9 mouse cellular contexts compared by ENCODE assay signal in genomic region chr4:136430609-136431375, GRCm38 (mm10). TPM values are rescaled to one million over a fixed set of nuclear protein-coding genes. Genes with fewer than 3 reads are reported as not detected.
DNase-seq lines count a peak whose midpoint lies in the region; ATAC-seq and TF ChIP-seq lines count a peak whose summit lies in the region.
"Had no signal": no experiment of that assay in that cellular context is flagged by ENCODE, and none has a peak within 500 bp of the region (broad histone marks: within the 10 kb centered on the region; RNA-seq: fewer than 3 reads in every experiment).

No protein-coding gene starts in this region.

- no peaks in the 10 kb centered on the region for H3K36me3 ChIP-seq in kidney, embryonic 15.5 days
- H3K36me3 ChIP-seq in forebrain, embryonic 13.5 days (ENCODE audit: poor library complexity, severe bottlenecking): no peaks in the 10 kb centered on the region
- H3K36me3 ChIP-seq in hindbrain, embryonic 13.5 days: no peaks in the 10 kb centered on the region

- no peak overlapping the region for H3K4me3 ChIP-seq in kidney, embryonic 15.5 days (replicated peaks)
- no peak overlapping the region for H3K4me3 ChIP-seq in forebrain, embryonic 13.5 days
- H3K4me3 ChIP-seq in hindbrain, embryonic 13.5 days: no peak overlapping the region

- peak; percentile 43; the same call in 1 of the 2 replicates for ATAC-seq in kidney, embryonic 15.5 days (replicated peaks; ENCODE audit: low FRiP score)
- ATAC-seq in forebrain, embryonic 13.5 days: peak; percentile 45; the same call in 1 of the 2 replicates
- ATAC-seq in hindbrain, embryonic 13.5 days (ENCODE audit: low FRiP score): no peak
- ATAC-seq in inflammation-experienced regulatory T-cells, adult 6 months: no peak

- H3K9ac ChIP-seq in kidney, embryonic 15.5 days: no peak overlapping the region
- H3K9ac ChIP-seq in forebrain, embryonic 13.5 days: no peak overlapping the region; the same call in 1 of the 2 replicates
- no peak overlapping the region for H3K9ac ChIP-seq in hindbrain, embryonic 13.5 days

- no peak for TF ChIP-seq CTCF in brain, embryonic 14.5 days (IDR thresholded peaks at IDR 0.05; ENCODE audit: borderline replicate concordance, extremely low read depth, insufficient read depth, insufficient read length)

- WGBS in kidney, embryonic 15.5 days: 53% methylated on average over 11 of the region's 11 CpGs
- WGBS in forebrain, embryonic 13.5 days: 30% methylated on average over 10 of the region's 11 CpGs
- WGBS in hindbrain, embryonic 13.5 days: 25% methylated on average over 10 of the region's 11 CpGs

- no peak overlapping the region; the same call in 1 of the 2 replicates for H3K4me2 ChIP-seq in kidney, embryonic 15.5 days
- H3K4me2 ChIP-seq in forebrain, embryonic 13.5 days: no peak overlapping the region
- no peak overlapping the region for H3K4me2 ChIP-seq in hindbrain, embryonic 13.5 days

- peaks cover 11% of the 10 kb centered on the region for H3K4me1 ChIP-seq in kidney, embryonic 15.5 days
- H3K4me1 ChIP-seq in forebrain, embryonic 13.5 days: peaks cover 14% of the 10 kb centered on the region
- H3K4me1 ChIP-seq in hindbrain, embryonic 13.5 days (replicated peaks): peaks cover 13% of the 10 kb centered on the region

- peaks cover 14% of the 10 kb centered on the region for H3K27me3 ChIP-seq in kidney, embryonic 15.5 days
- H3K27me3 ChIP-seq in forebrain, embryonic 13.5 days: peaks cover 6% of the 10 kb centered on the region; the same call in 1 of the 2 replicates
- peaks cover 26% of the 10 kb centered on the region for H3K27me3 ChIP-seq in hindbrain, embryonic 13.5 days

- no peaks in the 10 kb centered on the region for H3K9me3 ChIP-seq in kidney, embryonic 15.5 days (replicated peaks)
- H3K9me3 ChIP-seq in forebrain, embryonic 13.5 days (replicated peaks): no peaks in the 10 kb centered on the region
- no peaks in the 10 kb centered on the region for H3K9me3 ChIP-seq in hindbrain, embryonic 13.5 days

- no peak overlapping the region for H3K27ac ChIP-seq in kidney, embryonic 15.5 days
- no peak overlapping the region for H3K27ac ChIP-seq in forebrain, embryonic 13.5 days
- H3K27ac ChIP-seq in hindbrain, embryonic 13.5 days: 0 out of 2 replicates have a peak overlapping the region, but pooled peaks have one; percentile 12

- no peak for DNase-seq in kidney, postnatal 14 days
- peak; percentile 47 for DNase-seq in brain, embryonic 14.5 days (ENCODE audit: low read depth)
- DNase-seq in adrenal gland, adult 8-10 months: no peak
- no peak for DNase-seq in layer of hippocampus, postnatal 36 days

- TF ChIP-seq POLR2A in brain, embryonic 14.5 days (IDR thresholded peaks at IDR 0.05; ENCODE audit: borderline replicate concordance, extremely low read depth, insufficient read depth, insufficient read length, poor library complexity, severe bottlenecking): no peak

RNA-seq across cellular contexts. Expression of gene Htr1d, which starts 7.5 kb away (rescaled TPM):
- 0.21 and 0.44 TPM in 2 replicates for polyA plus RNA-seq in kidney, embryonic 15.5 days (2015; fragmentation: Nextera tagmentation; extraction: Ambion mirVana)
- 0.15 and 0.45 TPM in 2 replicates for polyA plus RNA-seq in brain, embryonic 14.5 days (2012; rRNA removed)
- 0.37 and 0.38 TPM in 2 replicates for polyA plus RNA-seq in forebrain, embryonic 13.5 days (2015; fragmentation: Nextera tagmentation; extraction: Ambion mirVana)
- 0.55 and 1.1 TPM in 2 replicates for polyA plus RNA-seq in hindbrain, embryonic 13.5 days (2015; fragmentation: Nextera tagmentation; extraction: Ambion mirVana)
- not detected for polyA plus RNA-seq in inflammation-experienced regulatory T-cells, adult 6 months (2017; shearing (Covaris generic))
- under 1 TPM in 1 of 4 experiments, not detected in 3; 0.19 TPM for total RNA-seq in adrenal gland, adult 8-10 months (2022)
- total RNA-seq in layer of hippocampus, postnatal 36 days (2021): under 1 TPM; 0.12 to 0.28 TPM
- total RNA-seq: megakaryocyte-erythroid progenitor cell, adult 5-6 weeks had no signal

RNA-seq across cellular contexts. Expression of gene 6030445D17Rik, which starts 31.3 kb away (rescaled TPM):
- 0.40 and 0.57 TPM in 2 replicates for polyA plus RNA-seq in kidney, embryonic 15.5 days (2015; fragmentation: Nextera tagmentation; extraction: Ambion mirVana)
- 0.16 and 0.18 TPM in 2 replicates for polyA plus RNA-seq in brain, embryonic 14.5 days (2012; rRNA removed)
- polyA plus RNA-seq in forebrain, embryonic 13.5 days (2015; fragmentation: Nextera tagmentation; extraction: Ambion mirVana): 0.13 TPM in 1 of 2 replicates, not detected in the other
- polyA plus RNA-seq in hindbrain, embryonic 13.5 days (2015; fragmentation: Nextera tagmentation; extraction: Ambion mirVana): 0.09 and 0.10 TPM in 2 replicates
- polyA plus RNA-seq in inflammation-experienced regulatory T-cells, adult 6 months (2017; shearing (Covaris generic)): under 1 TPM in 1 of 3 experiments, not detected in 2; 0.19 TPM
- under 1 TPM; 0.31 to 0.92 (median 0.50) TPM for total RNA-seq in adrenal gland, adult 8-10 months (2022)
- under 1 TPM; 0.51 to 0.65 TPM for total RNA-seq in layer of hippocampus, postnatal 36 days (2021)
- total RNA-seq: megakaryocyte-erythroid progenitor cell, adult 5-6 weeks had no signal

RNA-seq across cellular contexts. Expression of gene Luzp1, which starts 38.8 kb away (rescaled TPM):
- polyA plus RNA-seq in kidney, embryonic 15.5 days (2015; fragmentation: Nextera tagmentation; extraction: Ambion mirVana): 134 and 146 TPM in 2 replicates
- polyA plus RNA-seq in brain, embryonic 14.5 days (2012; rRNA removed): 12.8 and 15.0 TPM in 2 replicates
- 91.1 and 99.1 TPM in 2 replicates for polyA plus RNA-seq in forebrain, embryonic 13.5 days (2015; fragmentation: Nextera tagmentation; extraction: Ambion mirVana)
- polyA plus RNA-seq in hindbrain, embryonic 13.5 days (2015; fragmentation: Nextera tagmentation; extraction: Ambion mirVana): 67.1 and 76.1 TPM in 2 replicates
- polyA plus RNA-seq in inflammation-experienced regulatory T-cells, adult 6 months (2017; shearing (Covaris generic)): 10 to 100 TPM in 1 of 3 experiments, 1 to 10 TPM in 2; 4.9 to 10.9 (median 5.6) TPM
- total RNA-seq in adrenal gland, adult 8-10 months (2022): 10 to 100 TPM; 26.4 to 46.4 (median 40.1) TPM
- total RNA-seq in layer of hippocampus, postnatal 36 days (2021): 100 to 1,000 TPM in 1 of 2 experiments, 10 to 100 TPM in 1; 95.2 to 111 TPM

Comparison
In these comparisons a context has a peak if more than half of its experiments do, and no peak if none do; other contexts are left out.
1. ATAC-seq: peak in kidney, embryonic 15.5 days (single experiment) and forebrain, embryonic 13.5 days (single experiment); none in hindbrain, embryonic 13.5 days (single experiment) and inflammation-experienced regulatory T-cells, adult 6 months (single experiment).